18 mouse cellular contexts compared by ENCODE assay signal in genomic region chr9:34947258-34947657, GRCm38 (mm10).
DNase-seq lines count a peak whose midpoint lies in the region; ATAC-seq and TF ChIP-seq lines count a peak whose summit lies in the region.
"Had no signal": no experiment of that assay in that cellular context is flagged by ENCODE, and none has a peak within 500 bp of the region (broad histone marks: within the 10 kb centered on the region; RNA-seq: fewer than 3 reads in every experiment).

No protein-coding gene starts in this region.

- 25% methylated on average over 6 of the region's 6 CpGs for WGBS in forebrain, embryonic 12.5 days
- 25% methylated on average over 6 of the region's 6 CpGs for WGBS in forebrain, embryonic 11.5 days
- WGBS in hindbrain, embryonic 16.5 days = 21% methylated on average over 6 of the region's 6 CpGs
- WGBS in midbrain, postnatal 0 days = 12% methylated on average over 6 of the region's 6 CpGs

- H3K9me3 ChIP-seq in forebrain, embryonic 12.5 days = no peaks in the 10 kb centered on the region
- H3K9me3 ChIP-seq in forebrain, embryonic 11.5 days (ENCODE audit: control insufficient read depth, low read length) = no peaks in the 10 kb centered on the region
- H3K9me3 ChIP-seq in hindbrain, embryonic 16.5 days (ENCODE audit: control insufficient read depth, low read length) = no peaks in the 10 kb centered on the region
- no peaks in the 10 kb centered on the region for H3K9me3 ChIP-seq in midbrain, postnatal 0 days (ENCODE audit: low read length)
- H3K9me3 ChIP-seq: embryonic facial prominence, embryonic 12.5 days; heart, embryonic 12.5 days; hindbrain, embryonic 15.5 days had no signal

- peaks cover 15% of the 10 kb centered on the region for H3K4me1 ChIP-seq in forebrain, embryonic 12.5 days
- 0 out of 2 replicates have a peak, but pooled peaks cover 2% of the 10 kb centered on the region for H3K4me1 ChIP-seq in forebrain, embryonic 11.5 days (replicated peaks; ENCODE audit: control insufficient read depth, insufficient read depth, low read length)
- peaks cover 24% of the 10 kb centered on the region for H3K4me1 ChIP-seq in embryonic fibroblast, embryonic 13.5 days (ENCODE audit: control insufficient read depth, insufficient read depth, low read length)
- H3K4me1 ChIP-seq in hindbrain, embryonic 16.5 days (ENCODE audit: control insufficient read depth, insufficient read depth, low read depth, low read length) = peaks cover 10% of the 10 kb centered on the region
- H3K4me1 ChIP-seq in midbrain, postnatal 0 days (ENCODE audit: insufficient read depth, low read length) = no peaks in the 10 kb centered on the region; the same call in 1 of the 2 replicates
- H3K4me1 ChIP-seq: heart, embryonic 12.5 days had no signal

- peak; percentile 59; the same call in 1 of the 2 replicates for ATAC-seq in forebrain, embryonic 12.5 days (ENCODE audit: low FRiP score)
- no peak for ATAC-seq in forebrain, embryonic 11.5 days (replicated peaks; ENCODE audit: low FRiP score)
- ATAC-seq in hindbrain, embryonic 16.5 days = peak; percentile 51
- ATAC-seq in midbrain, postnatal 0 days (ENCODE audit: low FRiP score) = peak; percentile 21; the same call in 1 of the 2 replicates
- ATAC-seq in megakaryocyte-erythroid progenitor cell, adult 5-6 weeks (replicated peaks; ENCODE audit: low FRiP score, low TSS enrichment, poor library complexity, severe bottlenecking) = no peak

- H3K27ac ChIP-seq in forebrain, embryonic 12.5 days = 0 out of 2 replicates have a peak overlapping the region, but pooled peaks have one; percentile 27
- no peak overlapping the region for H3K27ac ChIP-seq in forebrain, embryonic 11.5 days (ENCODE audit: low read depth, low read length)
- peak overlapping the region; percentile 76 for H3K27ac ChIP-seq in embryonic fibroblast, embryonic 13.5 days (ENCODE audit: insufficient read depth, low read length)
- H3K27ac ChIP-seq in hindbrain, embryonic 16.5 days (ENCODE audit: low read depth, low read length) = peak overlapping the region; percentile 50; the same call in 1 of the 2 replicates
- H3K27ac ChIP-seq in midbrain, postnatal 0 days (ENCODE audit: low read depth, low read length) = no peak overlapping the region
- H3K27ac ChIP-seq: embryonic facial prominence, embryonic 12.5 days; hindbrain, embryonic 15.5 days; left cerebral cortex, adult 2 months had no signal

- H3K4me3 ChIP-seq in forebrain, embryonic 12.5 days (replicated peaks) = no peak overlapping the region
- H3K4me3 ChIP-seq in forebrain, embryonic 11.5 days (ENCODE audit: low read depth, low read length) = no peak overlapping the region
- H3K4me3 ChIP-seq in embryonic fibroblast, embryonic 13.5 days (ENCODE audit: insufficient read depth, low read length) = no peak overlapping the region
- H3K4me3 ChIP-seq in hindbrain, embryonic 16.5 days (ENCODE audit: low read length) = no peak overlapping the region
- H3K4me3 ChIP-seq in midbrain, postnatal 0 days (ENCODE audit: low read depth, low read length) = no peak overlapping the region
- H3K4me3 ChIP-seq: embryonic facial prominence, embryonic 12.5 days; heart, embryonic 12.5 days; hindbrain, embryonic 15.5 days; left cerebral cortex, adult 2 months had no signal

- no peak for DNase-seq in forebrain, embryonic 11.5 days (ENCODE audit: low spot score)
- no peak for DNase-seq in midbrain, postnatal 0 days (ENCODE audit: low spot score)
- DNase-seq in kidney, adult 11 months = no peak
- no peak for DNase-seq in frontal cortex, postnatal 10 days (ENCODE audit: low spot score in 2 of 2)
- DNase-seq: B cell, adult 2 months; cerebellum, adult 11-12 months; kidney, adult 8-10 months; kidney, postnatal 4 days; lung, adult 18-20 months; right cerebral cortex, postnatal 25 days had no signal

- no peaks in the 10 kb centered on the region for H3K36me3 ChIP-seq in forebrain, embryonic 12.5 days (replicated peaks)
- no peaks in the 10 kb centered on the region for H3K36me3 ChIP-seq in forebrain, embryonic 11.5 days (ENCODE audit: control insufficient read depth, insufficient read depth, low read length)
- H3K36me3 ChIP-seq in hindbrain, embryonic 16.5 days (ENCODE audit: control insufficient read depth, insufficient read depth, low read length) = no peaks in the 10 kb centered on the region
- no peaks in the 10 kb centered on the region for H3K36me3 ChIP-seq in midbrain, postnatal 0 days (ENCODE audit: insufficient read depth, low read length)
- H3K36me3 ChIP-seq: embryonic facial prominence, embryonic 12.5 days; heart, embryonic 12.5 days; hindbrain, embryonic 15.5 days had no signal

- H3K4me2 ChIP-seq in forebrain, embryonic 12.5 days = no peak overlapping the region
- no peak overlapping the region for H3K4me2 ChIP-seq in forebrain, embryonic 11.5 days (ENCODE audit: low read depth, low read length, severe bottlenecking)
- no peak overlapping the region for H3K4me2 ChIP-seq in hindbrain, embryonic 16.5 days (ENCODE audit: low read length)
- no peak overlapping the region for H3K4me2 ChIP-seq in midbrain, postnatal 0 days (ENCODE audit: low read depth, low read length, poor library complexity, severe bottlenecking)
- H3K4me2 ChIP-seq: embryonic facial prominence, embryonic 12.5 days; heart, embryonic 12.5 days; hindbrain, embryonic 15.5 days had no signal

- peaks cover 10% of the 10 kb centered on the region; the same call in 1 of the 2 replicates for H3K27me3 ChIP-seq in forebrain, embryonic 12.5 days
- no peaks in the 10 kb centered on the region for H3K27me3 ChIP-seq in forebrain, embryonic 11.5 days (ENCODE audit: control insufficient read depth, insufficient read depth, low read length)
- H3K27me3 ChIP-seq in hindbrain, embryonic 16.5 days (replicated peaks; ENCODE audit: control insufficient read depth, insufficient read depth, low read length) = no peaks in the 10 kb centered on the region
- no peaks in the 10 kb centered on the region for H3K27me3 ChIP-seq in midbrain, postnatal 0 days (ENCODE audit: insufficient read depth, low read length)
- H3K27me3 ChIP-seq: embryonic facial prominence, embryonic 12.5 days; hindbrain, embryonic 15.5 days had no signal

- H3K9ac ChIP-seq in forebrain, embryonic 12.5 days = no peak overlapping the region
- H3K9ac ChIP-seq in forebrain, embryonic 11.5 days (ENCODE audit: low read length) = no peak overlapping the region
- H3K9ac ChIP-seq in hindbrain, embryonic 16.5 days (ENCODE audit: low read depth, low read length) = no peak overlapping the region
- H3K9ac ChIP-seq in midbrain, postnatal 0 days (replicated peaks; ENCODE audit: low read length, poor library complexity, severe bottlenecking) = no peak overlapping the region
- H3K9ac ChIP-seq: embryonic facial prominence, embryonic 12.5 days; heart, embryonic 12.5 days; hindbrain, embryonic 15.5 days had no signal

- no peak for TF ChIP-seq POLR2A in embryonic fibroblast, embryonic 13.5 days (IDR thresholded peaks at IDR 0.05; ENCODE audit: low read depth, low read length)

- TF ChIP-seq CTCF in embryonic fibroblast, embryonic 13.5 days (IDR thresholded peaks at IDR 0.05; ENCODE audit: borderline replicate concordance, insufficient read depth, low read length) = no peak
- TF ChIP-seq CTCF in midbrain, postnatal 0 days (IDR thresholded peaks at IDR 0.05) = no peak

Comparison
In these comparisons a context has a peak if more than half of its experiments do, and no peak if none do; other contexts are left out.
1. ATAC-seq: peak in forebrain, embryonic 12.5 days (single experiment), hindbrain, embryonic 16.5 days (single experiment) and midbrain, postnatal 0 days (single experiment); none in forebrain, embryonic 11.5 days (single experiment) and megakaryocyte-erythroid progenitor cell, adult 5-6 weeks (single experiment).
2. H3K27ac ChIP-seq: peak in forebrain, embryonic 12.5 days (single experiment), embryonic fibroblast, embryonic 13.5 days (single experiment) and hindbrain, embryonic 16.5 days (single experiment); none in forebrain, embryonic 11.5 days (single experiment) and midbrain, postnatal 0 days (single experiment).